12 mouse cellular contexts compared by ENCODE assay signal in the genomic region with DNA sequence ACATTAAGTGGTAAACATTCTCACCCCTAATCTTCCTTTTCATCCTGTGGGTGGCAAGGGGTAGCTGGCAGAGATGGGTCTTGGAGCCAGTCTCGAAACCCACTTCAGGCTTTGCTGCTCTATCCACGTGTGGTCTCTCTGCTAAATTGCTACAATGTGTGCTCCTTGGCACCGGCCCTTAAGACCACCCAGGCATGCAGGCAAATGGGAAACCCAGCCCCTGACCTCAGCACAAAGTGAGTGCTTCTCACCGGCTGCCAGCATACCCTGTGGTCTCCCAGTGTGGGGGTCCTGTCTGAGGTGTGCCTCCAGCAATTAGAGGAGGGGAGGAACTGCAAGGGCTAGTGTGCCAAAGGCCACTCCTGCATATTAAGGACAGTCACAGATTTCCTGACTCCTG.
A peak's percentile ranks its signal among the peaks of the same experiment; 100 is the strongest.
DNase-seq lines count a peak whose midpoint lies in the region; ATAC-seq and TF ChIP-seq lines count a peak whose summit lies in the region.
"Had no signal": no experiment of that assay in that cellular context is flagged by ENCODE, and none has a peak within 500 bp of the region (broad histone marks: within the 10 kb centered on the region; RNA-seq: fewer than 3 reads in every experiment).

No protein-coding gene starts in this region.

- H3K27me3 ChIP-seq in hindbrain, embryonic 14.5 days (ENCODE audit: control insufficient read depth, insufficient read depth, low read length): no peaks in the 10 kb centered on the region
- no peaks in the 10 kb centered on the region for H3K27me3 ChIP-seq in midbrain, embryonic 15.5 days (replicated peaks)
- no peaks in the 10 kb centered on the region for H3K27me3 ChIP-seq in liver, postnatal 0 days (ENCODE audit: insufficient read depth, low read length)
- H3K27me3 ChIP-seq: heart, embryonic 12.5 days; liver, embryonic 15.5 days had no signal

- no peak overlapping the region for H3K4me3 ChIP-seq in hindbrain, embryonic 14.5 days (replicated peaks; ENCODE audit: low read length)
- no peak overlapping the region for H3K4me3 ChIP-seq in midbrain, embryonic 15.5 days
- H3K4me3 ChIP-seq in liver, postnatal 0 days (ENCODE audit: low read depth, low read length): no peak overlapping the region
- H3K4me3 ChIP-seq: heart, embryonic 12.5 days; liver, embryonic 15.5 days had no signal

- no peak for TF ChIP-seq CTCF in liver, postnatal 0 days (IDR thresholded peaks at IDR 0.05; ENCODE audit: low read depth)

- H3K9me3 ChIP-seq in hindbrain, embryonic 14.5 days (ENCODE audit: control insufficient read depth, low read length): no peaks in the 10 kb centered on the region
- H3K9me3 ChIP-seq in midbrain, embryonic 15.5 days: no peaks in the 10 kb centered on the region
- no peaks in the 10 kb centered on the region for H3K9me3 ChIP-seq in liver, postnatal 0 days (ENCODE audit: low read length)
- H3K9me3 ChIP-seq: heart, embryonic 12.5 days; liver, embryonic 15.5 days had no signal

- H3K27ac ChIP-seq in hindbrain, embryonic 14.5 days: no peak overlapping the region
- H3K27ac ChIP-seq in midbrain, embryonic 15.5 days: no peak overlapping the region
- no peak overlapping the region for H3K27ac ChIP-seq in liver, postnatal 0 days (ENCODE audit: low read depth)
- H3K27ac ChIP-seq: liver, embryonic 15.5 days had no signal

- no peak for TF ChIP-seq EP300 in liver, postnatal 0 days (IDR thresholded peaks at IDR 0.05; ENCODE audit: low read depth)

- ATAC-seq in hindbrain, embryonic 14.5 days (ENCODE audit: low FRiP score): peak; percentile 57; the same call in 1 of the 2 replicates
- 0 out of 2 replicates have a peak, but pooled peaks have one; percentile 20 for ATAC-seq in midbrain, embryonic 15.5 days (replicated peaks)
- ATAC-seq in liver, postnatal 0 days: no peak

- H3K9ac ChIP-seq in hindbrain, embryonic 14.5 days: no peak overlapping the region
- H3K9ac ChIP-seq in midbrain, embryonic 15.5 days: no peak overlapping the region
- H3K9ac ChIP-seq in liver, postnatal 0 days (replicated peaks): no peak overlapping the region
- H3K9ac ChIP-seq: heart, embryonic 12.5 days; liver, embryonic 15.5 days had no signal

- no peaks in the 10 kb centered on the region for H3K4me1 ChIP-seq in hindbrain, embryonic 14.5 days (replicated peaks; ENCODE audit: control insufficient read depth, insufficient read depth, low read length)
- H3K4me1 ChIP-seq in midbrain, embryonic 15.5 days: no peaks in the 10 kb centered on the region
- H3K4me1 ChIP-seq in liver, postnatal 0 days (ENCODE audit: insufficient read depth): no peaks in the 10 kb centered on the region
- H3K4me1 ChIP-seq: liver, embryonic 15.5 days had no signal

- H3K36me3 ChIP-seq in hindbrain, embryonic 14.5 days (replicated peaks; ENCODE audit: control insufficient read depth, insufficient read depth): no peaks in the 10 kb centered on the region
- no peaks in the 10 kb centered on the region for H3K36me3 ChIP-seq in midbrain, embryonic 15.5 days (replicated peaks)
- H3K36me3 ChIP-seq in liver, postnatal 0 days (replicated peaks; ENCODE audit: insufficient read depth, low read length): no peaks in the 10 kb centered on the region
- H3K36me3 ChIP-seq: heart, embryonic 12.5 days; liver, embryonic 15.5 days had no signal

- no peak overlapping the region for H3K4me2 ChIP-seq in hindbrain, embryonic 14.5 days (replicated peaks)
- H3K4me2 ChIP-seq in midbrain, embryonic 15.5 days: no peak overlapping the region
- H3K4me2 ChIP-seq in liver, postnatal 0 days (ENCODE audit: low read depth, low read length): no peak overlapping the region
- H3K4me2 ChIP-seq: heart, embryonic 12.5 days; liver, embryonic 15.5 days had no signal

- DNase-seq in heart, adult 11 months: peak; percentile 61
- DNase-seq in heart, adult 18-20 months: no peak
- peak; percentile 8 for DNase-seq in embryo, embryonic 11.5 days (ENCODE audit: low read depth, low spot score)
- DNase-seq in hindbrain, embryonic 14.5 days (ENCODE audit: low spot score): no peak
- no peak for DNase-seq in gastrocnemius, postnatal 4 days (ENCODE audit: low spot score in 2 of 2)
- DNase-seq in liver, postnatal 0 days: no peak
- no peak for DNase-seq in heart, adult 8-10 months (ENCODE audit: low spot score)
- DNase-seq: kidney, postnatal 14 days; right cerebral cortex, postnatal 4 days had no signal

- 49% methylated on average over 4 of the region's 4 CpGs for WGBS in hindbrain, embryonic 14.5 days
- 33% methylated on average over 4 of the region's 4 CpGs for WGBS in midbrain, embryonic 15.5 days
- 53% methylated on average over 4 of the region's 4 CpGs for WGBS in liver, postnatal 0 days (ENCODE audit: insufficient replicate concordance)

Comparison
In these comparisons a context has a peak if more than half of its experiments do, and no peak if none do; other contexts are left out.
1. DNase-seq: peak in heart, adult 11 months (single experiment) and embryo, embryonic 11.5 days (single experiment); none in heart, adult 18-20 months (0 of 2), hindbrain, embryonic 14.5 days (single experiment), gastrocnemius, postnatal 4 days (0 of 2), liver, postnatal 0 days (single experiment) and heart, adult 8-10 months (single experiment).